ENCODE assay signal across 8 mouse cellular contexts in genomic region chr2:142900120-142900861, GRCm38 (mm10). TPM values are rescaled to one million over a fixed set of nuclear protein-coding genes. Genes with fewer than 3 reads are reported as not detected.
A peak's percentile ranks its signal among the peaks of the same experiment; 100 is the strongest.
DNase-seq lines count a peak whose midpoint lies in the region; ATAC-seq and TF ChIP-seq lines count a peak whose summit lies in the region.

No protein-coding gene starts in this region.

- no peaks in the 10 kb centered on the region for H3K9me3 ChIP-seq in megakaryocyte, embryonic 14.5 days
- no peaks in the 10 kb centered on the region for H3K9me3 ChIP-seq in intestine, embryonic 16.5 days (ENCODE audit: control insufficient read depth, low read length)
- no peaks in the 10 kb centered on the region for H3K9me3 ChIP-seq in neural tube, embryonic 15.5 days (replicated peaks)

- H3K4me2 ChIP-seq in intestine, embryonic 16.5 days (ENCODE audit: low read depth, low read length): peak overlapping the region; percentile 80
- H3K4me2 ChIP-seq in neural tube, embryonic 15.5 days: peak overlapping the region; percentile 94

- peak overlapping the region; percentile 96 for H3K4me3 ChIP-seq in megakaryocyte, embryonic 14.5 days (replicated peaks)
- H3K4me3 ChIP-seq in cortical plate, adult 2 months (ENCODE audit: insufficient read depth, low read length): peak overlapping the region; percentile 46; the same call in 1 of the 2 replicates
- peak overlapping the region; percentile 90 for H3K4me3 ChIP-seq in intestine, embryonic 16.5 days (ENCODE audit: low read length)
- peak overlapping the region; percentile 85 for H3K4me3 ChIP-seq in neural tube, embryonic 15.5 days (replicated peaks)

- H3K36me3 ChIP-seq in megakaryocyte, embryonic 14.5 days (replicated peaks; ENCODE audit: low read length): no peaks in the 10 kb centered on the region
- H3K36me3 ChIP-seq in intestine, embryonic 16.5 days (ENCODE audit: control insufficient read depth, insufficient read depth, low read length): no peaks in the 10 kb centered on the region
- no peaks in the 10 kb centered on the region for H3K36me3 ChIP-seq in neural tube, embryonic 15.5 days

- TF ChIP-seq CTCF in cortical plate, adult 2 months (IDR thresholded peaks at IDR 0.05; ENCODE audit: extremely low read depth, insufficient read depth, low read length): no peak

- H3K27ac ChIP-seq in cortical plate, adult 2 months (ENCODE audit: insufficient read depth, low read length): no peak overlapping the region
- peak overlapping the region; percentile 66 for H3K27ac ChIP-seq in intestine, embryonic 16.5 days (ENCODE audit: low read length)
- H3K27ac ChIP-seq in neural tube, embryonic 15.5 days (replicated peaks): no peak overlapping the region

- H3K9ac ChIP-seq in intestine, embryonic 16.5 days (ENCODE audit: low read depth, low read length): peak overlapping the region; percentile 91
- H3K9ac ChIP-seq in neural tube, embryonic 15.5 days (replicated peaks): peak overlapping the region; percentile 81; the same call in 1 of the 2 replicates

- H3K27me3 ChIP-seq in megakaryocyte, embryonic 14.5 days (replicated peaks): no peaks in the 10 kb centered on the region
- H3K27me3 ChIP-seq in intestine, embryonic 16.5 days (replicated peaks; ENCODE audit: control insufficient read depth, insufficient read depth, low read length): no peaks in the 10 kb centered on the region
- no peaks in the 10 kb centered on the region for H3K27me3 ChIP-seq in neural tube, embryonic 15.5 days (replicated peaks)

- TF ChIP-seq POLR2A in cortical plate, adult 2 months (IDR thresholded peaks at IDR 0.05; ENCODE audit: extremely low read depth, insufficient read depth, low read length): no peak

- H3K4me1 ChIP-seq in megakaryocyte, embryonic 14.5 days: peaks cover 25% of the 10 kb centered on the region
- peaks cover 5% of the 10 kb centered on the region for H3K4me1 ChIP-seq in cortical plate, adult 2 months (ENCODE audit: control insufficient read depth, insufficient read depth, low read length)
- H3K4me1 ChIP-seq in intestine, embryonic 16.5 days (ENCODE audit: control insufficient read depth, insufficient read depth, low read length): peaks cover 7% of the 10 kb centered on the region
- peaks cover 22% of the 10 kb centered on the region for H3K4me1 ChIP-seq in neural tube, embryonic 15.5 days

- WGBS in intestine, embryonic 16.5 days: 35% methylated on average over 10 of the region's 10 CpGs
- 53% methylated on average over 10 of the region's 10 CpGs for WGBS in neural tube, embryonic 15.5 days

- no peak for ATAC-seq in megakaryocyte, adult 5-6 weeks (ENCODE audit: poor library complexity, severe bottlenecking)
- ATAC-seq in intestine, embryonic 16.5 days: no peak
- no peak for ATAC-seq in neural tube, embryonic 15.5 days (ENCODE audit: low FRiP score)

- DNase-seq in cerebellum, adult 11-12 months: no peak
- no peak for DNase-seq in urinary bladder, adult 2 months (ENCODE audit: low spot score)
- no peak for DNase-seq in MN1 (ENCODE audit: low spot score)

RNA-seq across cellular contexts. Expression of gene Kif16b, which starts 1.0 kb away (rescaled TPM):
- polyA plus RNA-seq in megakaryocyte, embryonic 14.5 days (2012; ENCODE audit: insufficient read depth, low replicate concordance): 1.4 and 2.1 TPM in 2 replicates
- total RNA-seq in megakaryocyte, adult 5-6 weeks (2015): 12.9 and 15.1 TPM in 2 replicates
- 16.4 and 19.0 TPM in 2 replicates for total RNA-seq in megakaryocyte, adult 5-6 weeks (2017)
- 8.1 and 9.7 TPM in 2 replicates for polyA plus RNA-seq in cortical plate, adult 2 months (2012; rRNA removed)
- 11.1 and 11.5 TPM in 2 replicates for polyA plus RNA-seq in intestine, embryonic 16.5 days (2015; fragmentation: Nextera tagmentation; extraction: Ambion mirVana)
- polyA plus RNA-seq in neural tube, embryonic 15.5 days (2015; fragmentation: Nextera tagmentation; extraction: Ambion mirVana): 3.1 and 4.0 TPM in 2 replicates
- polyA plus RNA-seq in urinary bladder, adult 2 months (2012; rRNA removed): 9.0 and 12.3 TPM in 2 replicates

Comparison
In these comparisons a context has a peak if more than half of its experiments do, and no peak if none do; other contexts are left out.
1. H3K4me3 ChIP-seq: peak in every context shown above with its lines; median percentile 96 in megakaryocyte, embryonic 14.5 days; 90 in intestine, embryonic 16.5 days; 85 in neural tube, embryonic 15.5 days; 46 in cortical plate, adult 2 months.